Mouse (Mus musculus): ENCODE results near the gene Arhgef2. TPM values are rescaled to one million over a fixed set of nuclear protein-coding genes. Genes with fewer than 3 reads are reported as not detected.
A peak's percentile ranks its signal among the peaks of the same experiment; 100 is the strongest.
"Not testable (repeated sequence)": the region's sequence is repeated elsewhere in the genome, so short reads cannot be mapped to it uniquely, and the experiment has no call there.

The Arhgef2 gene
- 302 and 446 TPM in 2 replicates for polyA plus RNA-seq (2012; ENCODE audit: insufficient read depth, low replicate concordance)

DNA sequence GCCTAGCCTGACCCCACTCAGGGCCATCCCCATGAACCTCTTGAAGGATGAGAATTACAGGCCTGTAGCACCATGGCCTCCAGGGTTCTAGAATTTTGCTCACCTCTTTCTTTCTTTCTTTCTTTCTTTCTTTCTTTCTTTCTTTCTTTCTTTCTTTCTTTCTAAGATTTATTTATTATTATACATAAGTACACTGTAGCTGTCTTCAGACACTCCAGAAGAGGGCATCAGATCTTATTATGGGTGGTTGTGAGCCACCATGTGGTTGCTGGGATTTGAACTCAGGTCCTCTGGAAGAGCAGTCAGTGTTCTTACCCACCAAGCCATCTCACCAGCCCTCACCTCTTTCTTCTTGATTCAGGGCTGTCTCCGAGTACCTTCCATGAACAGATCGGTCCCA, at the start of gene Arhgef2:
TSS of gene Arhgef2 (plus strand) at position 301 of the 400 bp plus-strand sequence.
- H3K9me3 ChIP-seq; H3K36me3 ChIP-seq (replicated peaks; ENCODE audit: low read length); H3K27me3 ChIP-seq (replicated peaks): not testable (repeated sequence)
- Histone ChIP-seq H3K4me3 (replicated peaks) (peak within 1 kb of the TSS; percentile 92), H3K4me1 (peaks cover 74% of the 10 kb centered on the region)

- TF ChIP-seq FLI1 (IDR thresholded peaks at IDR 0.05; ENCODE audit: low read length) (no peak), GATA1 (IDR thresholded peaks at IDR 0.05; ENCODE audit: borderline replicate concordance, low read length) (no peak)
- peaks cover 64% of the 10 kb centered on the region for H3K36me3 ChIP-seq (replicated peaks; ENCODE audit: low read length)
- H3K4me3 ChIP-seq (replicated peaks): no peak overlapping the region
- H3K27me3 ChIP-seq (replicated peaks): no peaks in the 10 kb centered on the region
- peaks cover 30% of the 10 kb centered on the region for H3K4me1 ChIP-seq
- no peaks in the 10 kb centered on the region for H3K9me3 ChIP-seq
Observed at GRCm38 (mm10) chr3:88556616-88557015, 49.1 kb upstream of the Arhgef2 start.

DNA sequence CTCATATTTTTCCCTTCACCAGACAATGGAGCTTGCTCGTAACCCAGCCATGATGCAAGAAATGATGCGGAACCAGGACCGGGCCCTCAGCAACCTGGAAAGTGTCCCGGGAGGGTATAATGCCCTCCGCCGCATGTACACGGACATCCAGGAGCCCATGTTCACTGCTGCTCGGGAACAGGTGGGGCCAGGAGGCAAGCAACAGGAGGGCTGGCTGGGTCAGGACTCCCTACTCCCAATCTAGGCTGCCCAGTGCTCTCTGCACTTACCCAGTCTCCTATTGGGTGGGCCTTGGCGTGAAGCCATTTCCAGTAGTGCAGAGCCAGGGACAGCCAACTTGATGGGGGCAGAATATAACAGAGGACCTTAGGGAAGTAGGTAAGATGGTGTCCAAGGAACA, 46.2 kb upstream of the Arhgef2 start:
- Histone ChIP-seq H3K4me1 (peaks cover 26% of the 10 kb centered on the region), H3K9me3 (no peaks in the 10 kb centered on the region), H3K4me3 (replicated peaks) (no peak overlapping the region), H3K27me3 (replicated peaks) (no peaks in the 10 kb centered on the region), H3K36me3 (replicated peaks; ENCODE audit: low read length) (peaks cover 94% of the 10 kb centered on the region)
- TF ChIP-seq GATA1 (IDR thresholded peaks at IDR 0.05; ENCODE audit: borderline replicate concordance, low read length): no peak
- TF ChIP-seq FLI1 (IDR thresholded peaks at IDR 0.05; ENCODE audit: low read length): no peak

DNA sequence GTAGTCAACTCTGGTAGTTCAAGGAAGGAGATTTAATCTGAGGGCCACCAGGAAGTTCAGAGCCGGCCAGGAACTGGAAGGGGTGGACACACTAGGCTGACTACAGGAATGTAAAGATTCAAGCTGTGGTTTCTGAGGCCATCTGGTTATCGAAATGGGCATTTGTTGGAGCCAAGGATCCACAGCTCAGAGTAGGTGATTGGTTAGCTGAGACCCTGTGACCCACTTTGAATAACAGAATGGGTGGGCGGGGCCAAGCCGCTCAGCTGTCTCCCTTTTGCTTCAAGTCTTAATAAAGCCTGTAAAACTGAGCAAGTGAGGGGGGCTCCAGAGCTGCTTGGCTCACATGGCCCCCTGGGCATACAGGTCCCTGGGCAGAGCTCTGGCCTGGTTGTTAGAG, 43.8 kb upstream of the Arhgef2 start:
- peaks cover 8% of the 10 kb centered on the region for H3K4me1 ChIP-seq
- peaks cover 97% of the 10 kb centered on the region for H3K36me3 ChIP-seq (replicated peaks; ENCODE audit: low read length)
- H3K9me3 ChIP-seq: no peaks in the 10 kb centered on the region
- no peak overlapping the region for H3K4me3 ChIP-seq (replicated peaks)
- no peaks in the 10 kb centered on the region for H3K27me3 ChIP-seq (replicated peaks)
- TF ChIP-seq GATA1 (IDR thresholded peaks at IDR 0.05; ENCODE audit: borderline replicate concordance, low read length): no peak
- TF ChIP-seq FLI1 (IDR thresholded peaks at IDR 0.05; ENCODE audit: low read length): no peak

- peaks cover 97% of the 10 kb centered on the region for H3K36me3 ChIP-seq (replicated peaks; ENCODE audit: low read length)
- no peak overlapping the region for H3K4me3 ChIP-seq (replicated peaks)
- no peaks in the 10 kb centered on the region for H3K9me3 ChIP-seq
- H3K4me1 ChIP-seq: peaks cover 17% of the 10 kb centered on the region
- no peaks in the 10 kb centered on the region for H3K27me3 ChIP-seq (replicated peaks)
- no peak for TF ChIP-seq GATA1 (IDR thresholded peaks at IDR 0.05; ENCODE audit: borderline replicate concordance, low read length)
Observed at GRCm38 (mm10) chr3:88563442-88563841, 42.3 kb upstream of the Arhgef2 start.

- Histone ChIP-seq H3K36me3 (replicated peaks; ENCODE audit: low read length) (peaks cover 98% of the 10 kb centered on the region), H3K27me3 (replicated peaks) (no peaks in the 10 kb centered on the region), H3K4me3 (replicated peaks) (no peak overlapping the region), H3K4me1 (peaks cover 22% of the 10 kb centered on the region), H3K9me3 (no peaks in the 10 kb centered on the region)
- TF ChIP-seq FLI1 (IDR thresholded peaks at IDR 0.05; ENCODE audit: low read length) (no peak), GATA1 (IDR thresholded peaks at IDR 0.05; ENCODE audit: borderline replicate concordance, low read length) (no peak)
Observed at GRCm38 (mm10) chr3:88563966-88564365, 41.8 kb upstream of the Arhgef2 start.

DNA sequence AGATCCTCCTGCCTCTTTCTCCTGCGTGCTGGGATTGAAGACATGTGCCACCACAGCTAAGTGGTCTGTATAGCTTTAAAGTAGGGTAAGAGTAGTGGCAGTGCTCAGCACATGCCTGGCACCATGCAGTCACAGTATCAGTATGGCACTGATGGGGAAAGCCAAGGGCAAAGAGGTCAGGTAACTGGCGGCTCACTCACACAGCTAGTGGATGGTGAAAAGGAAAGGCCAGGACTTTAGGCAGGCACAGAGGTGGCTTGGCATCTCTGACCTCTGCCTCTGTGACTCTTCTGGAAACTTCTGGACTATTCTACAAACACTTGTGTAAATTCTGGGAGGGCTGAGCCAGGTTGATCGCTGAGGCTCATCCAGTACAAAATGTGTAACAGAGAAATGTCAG, 39.6 kb upstream of the Arhgef2 start:
- TF ChIP-seq GATA1 (IDR thresholded peaks at IDR 0.05; ENCODE audit: borderline replicate concordance, low read length) (no peak), FLI1 (IDR thresholded peaks at IDR 0.05; ENCODE audit: low read length) (no peak)
- peaks cover 92% of the 10 kb centered on the region for H3K36me3 ChIP-seq (replicated peaks; ENCODE audit: low read length)
- H3K27me3 ChIP-seq (replicated peaks): no peaks in the 10 kb centered on the region

GRCm38 (mm10) chr3:88566536-88567061, 39.2 kb upstream of the Arhgef2 start:
- Histone ChIP-seq H3K4me1 (peaks cover 22% of the 10 kb centered on the region), H3K36me3 (replicated peaks; ENCODE audit: low read length) (peaks cover 87% of the 10 kb centered on the region), H3K9me3 (no peaks in the 10 kb centered on the region), H3K4me3 (replicated peaks) (no peak overlapping the region), H3K27me3 (replicated peaks) (no peaks in the 10 kb centered on the region)
- TF ChIP-seq FLI1 (IDR thresholded peaks at IDR 0.05; ENCODE audit: low read length) (no peak), GATA1 (IDR thresholded peaks at IDR 0.05; ENCODE audit: borderline replicate concordance, low read length) (no peak)

More for the DNA sequence above, 39.6 kb upstream of the Arhgef2 start:
- H3K4me1 ChIP-seq: peaks cover 22% of the 10 kb centered on the region
- H3K9me3 ChIP-seq: no peaks in the 10 kb centered on the region
- H3K4me3 ChIP-seq (replicated peaks): no peak overlapping the region

DNA sequence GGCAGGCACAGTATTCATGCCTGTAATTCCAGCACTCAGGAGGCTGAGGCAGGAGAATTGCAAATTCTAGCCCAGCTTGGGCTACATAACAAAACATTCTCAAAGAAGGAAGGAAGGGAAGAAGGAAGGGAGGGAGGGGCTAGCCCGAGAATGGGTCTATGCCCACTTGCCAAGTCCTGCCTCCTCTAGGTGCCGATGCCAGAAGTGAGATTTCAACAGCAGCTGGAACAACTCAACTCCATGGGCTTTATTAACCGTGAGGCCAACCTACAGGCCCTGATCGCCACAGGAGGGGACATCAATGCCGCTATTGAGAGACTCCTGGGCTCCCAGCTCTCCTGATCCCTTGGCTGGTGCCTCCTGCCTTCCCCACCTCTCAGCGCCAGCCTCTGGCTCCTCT, 37.9 kb upstream of the Arhgef2 start:
- peaks cover 14% of the 10 kb centered on the region for H3K4me1 ChIP-seq
- no peak overlapping the region for H3K4me3 ChIP-seq (replicated peaks)
- H3K9me3 ChIP-seq: no peaks in the 10 kb centered on the region
- peaks cover 74% of the 10 kb centered on the region for H3K36me3 ChIP-seq (replicated peaks; ENCODE audit: low read length)
- TF ChIP-seq GATA1 (IDR thresholded peaks at IDR 0.05; ENCODE audit: borderline replicate concordance, low read length) (no peak), FLI1 (IDR thresholded peaks at IDR 0.05; ENCODE audit: low read length) (no peak)
- no peaks in the 10 kb centered on the region for H3K27me3 ChIP-seq (replicated peaks)

DNA sequence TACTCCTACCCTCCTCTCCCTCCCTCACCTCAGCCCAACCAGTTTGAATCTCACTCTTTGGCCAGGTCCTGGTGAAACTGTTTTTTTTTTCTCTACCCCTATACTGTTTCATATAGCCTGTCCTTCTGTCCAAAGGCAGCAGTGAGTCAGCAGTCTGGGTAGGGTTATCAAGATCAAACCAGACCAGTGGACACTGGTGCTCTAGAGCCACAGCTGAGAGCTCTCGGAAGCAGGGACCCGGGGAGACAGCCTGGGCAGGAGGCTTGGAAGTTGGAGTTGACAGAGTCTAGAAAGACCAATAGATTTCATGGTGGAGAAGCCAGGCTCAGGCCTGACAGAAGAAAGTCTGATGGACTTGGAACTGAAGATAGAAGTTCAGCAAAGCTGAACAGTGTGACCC, 37.2 kb upstream of the Arhgef2 start:
- Histone ChIP-seq H3K4me1 (peaks cover 14% of the 10 kb centered on the region), H3K4me3 (replicated peaks) (no peak overlapping the region), H3K27me3 (replicated peaks) (no peaks in the 10 kb centered on the region), H3K36me3 (replicated peaks; ENCODE audit: low read length) (peaks cover 67% of the 10 kb centered on the region), H3K9me3 (no peaks in the 10 kb centered on the region)
- TF ChIP-seq FLI1 (IDR thresholded peaks at IDR 0.05; ENCODE audit: low read length) (no peak), GATA1 (IDR thresholded peaks at IDR 0.05; ENCODE audit: borderline replicate concordance, low read length) (no peak)

DNA sequence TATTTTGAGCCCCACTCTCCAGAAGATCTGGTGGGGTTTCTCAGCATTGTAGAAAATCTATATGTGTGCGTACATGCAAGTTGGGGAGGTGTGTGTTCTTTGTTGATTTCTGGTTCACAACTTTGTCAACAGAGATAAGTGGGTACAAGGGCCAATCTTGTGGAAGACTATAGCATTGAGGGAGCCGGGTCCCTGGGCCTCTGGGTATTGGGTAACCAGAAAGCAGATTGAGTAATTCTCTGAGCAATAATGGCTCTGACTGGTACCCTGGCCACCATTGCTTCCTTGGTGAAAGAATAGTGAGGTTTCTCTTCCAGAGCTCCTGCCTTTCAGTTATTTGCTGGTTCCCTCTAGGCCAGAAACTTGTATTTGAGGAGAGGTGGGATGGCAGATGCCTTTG, 36.7 kb upstream of the Arhgef2 start:
- Histone ChIP-seq H3K27me3 (replicated peaks) (no peaks in the 10 kb centered on the region), H3K4me1 (peaks cover 17% of the 10 kb centered on the region), H3K9me3 (no peaks in the 10 kb centered on the region), H3K36me3 (replicated peaks; ENCODE audit: low read length) (peaks cover 62% of the 10 kb centered on the region), H3K4me3 (replicated peaks) (no peak overlapping the region)
- TF ChIP-seq GATA1 (IDR thresholded peaks at IDR 0.05; ENCODE audit: borderline replicate concordance, low read length) (no peak), FLI1 (IDR thresholded peaks at IDR 0.05; ENCODE audit: low read length) (no peak)
